Mouse (Mus musculus) brown adipose tissue, adult 24 weeks (tissue): ENCODE results near the gene Kidins220. TPM values are rescaled to one million over a fixed set of nuclear protein-coding genes. Genes with fewer than 3 reads are reported as not detected.

Experiments used
- H3K27ac ChIP-seq: fragments of 200-500 bp; replicated peaks from 2 replicates; pipeline ENCODE4 v1.5.1; 2012; ENCODE audit warnings: low read depth, mild to moderate bottlenecking, low read length
- H3K4me1 ChIP-seq: fragments of 200-500 bp; 2 replicates; pipeline ENCODE4 v1.6.1; 2012; ENCODE audit warnings: low read length, mixed read lengths; ENCODE audit not compliant: control insufficient read depth, insufficient read depth, insufficient read length
- H3K4me3 ChIP-seq: fragments of 200-500 bp; 2 replicates; pipeline ENCODE4 v1.5.1; 2012; ENCODE audit warnings: low read depth, mild to moderate bottlenecking, low read length, moderate library complexity; ENCODE audit not compliant: insufficient read depth
- polyA plus RNA-seq: library from polyadenylated mRNA; stranded (reverse); fragments of >200 nt; gene quantifications from 2 replicates; pipeline ENCODE4 v1.2.4, GENCODE M21; 2012; ENCODE audit not compliant: missing spikeins, insufficient read depth, insufficient read length

The Kidins220 gene
- polyA plus RNA-seq, 1 experiment: 30.6 TPM

- Histone ChIP-seq H3K4me3 (peak overlapping the region; percentile 75), H3K27ac (peak overlapping the region; percentile 95), H3K4me1 (peaks cover 14% of the 10 kb centered on the region)
Observed at GRCm38 (mm10) chr12:25098561-25099312, 124.0 kb downstream of the Kidins220 start.

- Histone ChIP-seq H3K27ac (peak overlapping the region; percentile 62), H3K4me1 (peaks cover 14% of the 10 kb centered on the region), H3K4me3 (peak overlapping the region; percentile 65)
Observed at GRCm38 (mm10) chr12:25099313-25099562, 124.5 kb downstream of the Kidins220 start.

DNA sequence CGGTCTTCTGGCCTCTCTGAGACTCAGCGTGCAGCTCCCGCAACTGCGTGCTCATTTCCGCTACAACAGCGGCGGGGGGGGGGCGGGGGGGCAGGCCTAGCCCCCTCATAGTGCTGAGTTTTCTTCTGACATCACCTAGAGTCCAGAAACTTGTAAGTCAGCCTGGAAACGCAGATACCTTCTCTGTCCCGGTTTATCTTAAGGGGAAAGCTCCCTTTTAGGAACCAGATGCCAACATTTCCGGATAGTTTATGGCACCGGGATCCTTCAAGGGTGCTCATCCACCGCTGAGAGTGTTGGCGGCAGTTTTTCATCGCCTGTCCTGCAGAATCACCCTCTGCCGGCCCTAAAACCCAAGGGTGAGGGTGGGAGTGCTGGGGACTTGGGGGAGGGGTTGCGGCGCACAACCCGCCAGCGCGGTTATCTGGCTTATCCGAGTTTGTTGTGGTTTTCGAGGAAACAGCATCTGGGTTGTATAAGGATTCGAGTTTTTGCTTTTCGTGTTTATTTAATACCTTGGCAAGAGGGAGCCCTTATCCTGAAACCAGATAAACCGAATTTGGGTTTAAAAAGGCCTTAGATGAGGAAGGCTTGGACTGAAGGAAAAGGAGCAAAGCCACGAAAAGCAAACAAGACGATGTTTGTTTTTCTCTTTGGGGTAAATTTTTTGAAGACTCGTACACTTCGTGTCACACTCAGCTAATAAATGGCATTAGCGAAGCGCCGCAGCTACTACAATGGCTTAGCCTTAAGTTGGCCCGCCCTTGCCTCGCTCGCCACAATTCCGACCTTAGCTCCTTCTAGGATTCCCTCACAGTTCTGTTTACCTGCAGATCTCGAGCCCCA, 125.1 kb downstream of the Kidins220 start:
- peak overlapping the region; percentile 65 for H3K4me3 ChIP-seq
- peaks cover 14% of the 10 kb centered on the region for H3K4me1 ChIP-seq
- H3K27ac ChIP-seq: peak overlapping the region; percentile 53

DNA sequence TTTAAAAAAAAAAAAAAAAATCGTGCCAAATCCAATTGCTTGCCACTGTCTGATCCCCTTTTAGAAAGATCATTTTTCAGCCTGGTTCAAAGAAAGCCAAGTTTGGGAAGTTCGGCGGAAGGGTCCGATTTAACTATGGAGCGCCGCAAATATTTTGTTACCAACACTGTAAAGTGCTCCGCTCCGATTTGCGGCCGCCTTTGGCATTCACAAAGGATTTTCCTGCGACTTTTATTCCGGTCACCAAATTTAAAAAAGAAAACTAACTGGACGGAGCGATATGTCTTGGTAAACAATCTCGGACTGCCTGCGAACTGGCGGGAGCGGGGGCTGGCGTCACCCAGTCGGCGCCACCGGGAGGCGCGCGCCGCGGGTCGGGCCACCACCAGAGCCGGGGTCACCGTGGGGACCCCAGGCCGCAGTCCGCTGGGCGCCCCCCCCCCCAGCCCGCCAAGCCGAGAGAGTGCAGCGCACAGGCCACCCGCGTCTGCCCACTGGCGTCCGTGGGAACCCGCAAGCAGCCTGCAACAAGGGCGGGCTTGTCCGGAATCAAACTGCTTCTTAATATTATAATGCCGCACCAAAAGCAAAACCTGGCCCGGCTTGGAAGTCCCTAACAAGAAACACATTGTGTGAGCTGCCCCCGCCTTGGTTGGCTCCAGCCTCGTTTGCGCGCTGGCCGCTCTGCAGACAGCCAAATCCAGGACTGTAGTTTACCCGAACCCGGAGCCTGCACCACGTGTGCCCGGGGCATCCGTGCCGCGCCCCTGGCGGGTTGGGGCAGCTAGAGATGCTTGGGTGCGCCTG, 125.9 kb downstream of the Kidins220 start:
- peaks cover 14% of the 10 kb centered on the region for H3K4me1 ChIP-seq
- peak overlapping the region; percentile 53 for H3K27ac ChIP-seq
- H3K4me3 ChIP-seq: peak overlapping the region; percentile 65

DNA sequence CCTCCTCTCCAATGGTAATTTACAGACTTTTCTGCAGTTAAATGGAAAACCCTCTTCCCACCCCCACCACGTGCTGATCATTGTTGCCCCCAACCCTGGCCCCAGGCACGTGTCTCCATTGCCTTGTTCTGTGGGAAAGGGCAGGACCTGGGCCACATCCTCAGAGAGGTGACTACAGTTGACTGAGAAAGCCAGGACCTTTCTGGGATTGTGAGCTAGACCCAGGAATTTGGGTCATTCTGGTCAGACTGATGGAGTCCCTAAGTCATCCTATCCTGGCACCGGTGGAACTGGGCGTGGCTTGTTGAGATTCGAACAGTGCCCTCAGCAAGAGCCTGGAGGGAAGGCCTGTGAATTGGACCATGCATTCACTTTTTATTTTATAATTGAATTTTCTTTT, 126.7 kb downstream of the Kidins220 start:
- Histone ChIP-seq H3K4me1 (peaks cover 14% of the 10 kb centered on the region), H3K27ac (no peak overlapping the region), H3K4me3 (no peak overlapping the region)

GRCm38 (mm10) chr12:25103911-25104310, 129.2 kb downstream of the Kidins220 start:
- Histone ChIP-seq H3K27ac (no peak overlapping the region), H3K4me1 (peaks cover 2% of the 10 kb centered on the region), H3K4me3 (no peak overlapping the region)

GRCm38 (mm10) chr12:25104541-25104940, 129.8 kb downstream of the Kidins220 start:
- Histone ChIP-seq H3K4me3 (no peak overlapping the region), H3K4me1 (peaks cover 2% of the 10 kb centered on the region; the same call in 1 of the 2 replicates), H3K27ac (no peak overlapping the region)

GRCm38 (mm10) chr12:25108865-25109264, 134.1 kb downstream of the Kidins220 start:
- no peak overlapping the region for H3K27ac ChIP-seq
- peaks cover 6% of the 10 kb centered on the region; the same call in 1 of the 2 replicates for H3K4me1 ChIP-seq

DNA sequence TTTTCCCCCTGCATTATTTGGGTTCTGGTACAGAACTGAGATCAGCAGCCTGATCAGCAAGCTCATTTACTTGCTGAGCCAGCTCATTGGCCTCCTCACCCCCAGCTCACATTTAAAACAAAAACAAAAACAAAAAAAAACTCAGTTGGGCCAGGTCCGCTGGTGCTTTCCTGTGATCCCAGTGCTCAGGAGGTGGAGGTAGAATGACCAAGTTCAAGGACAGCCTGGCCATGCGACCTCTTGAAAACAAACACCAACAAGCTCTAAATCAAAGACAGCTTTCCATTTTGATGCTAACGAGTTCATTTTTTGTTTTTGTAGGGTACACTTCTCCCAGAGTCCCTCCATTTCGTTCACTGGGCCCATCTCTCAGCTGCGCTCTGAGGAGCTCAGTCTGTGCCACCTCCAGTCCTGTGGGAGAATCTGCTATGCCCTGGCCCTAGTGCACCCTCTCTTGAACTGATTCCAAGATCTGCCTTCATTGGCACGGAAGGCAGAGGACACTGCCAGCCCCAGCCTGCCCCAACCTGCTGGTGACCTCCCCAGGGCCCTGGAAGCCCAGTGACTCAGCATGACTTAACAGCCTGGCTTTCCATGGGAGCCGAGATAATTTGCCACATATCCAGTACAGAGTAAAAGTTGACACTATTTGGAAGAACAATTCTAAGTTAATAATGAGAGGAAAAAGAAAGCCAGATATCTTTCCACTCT, 135.4 kb downstream of the Kidins220 start:
- Histone ChIP-seq H3K4me1 (peaks cover 6% of the 10 kb centered on the region; the same call in 1 of the 2 replicates), H3K27ac (peak overlapping the region; percentile 81), H3K4me3 (no peak overlapping the region)

More at GRCm38 (mm10) chr12:25108865-25109264, 134.1 kb downstream of the Kidins220 start:
- H3K4me3 ChIP-seq: no peak overlapping the region

- Histone ChIP-seq H3K4me3 (no peak overlapping the region), H3K4me1 (peaks cover 6% of the 10 kb centered on the region; the same call in 1 of the 2 replicates), H3K27ac (peak overlapping the region; percentile 81)
Observed at GRCm38 (mm10) chr12:25110682-25111078, 136.0 kb downstream of the Kidins220 start.

Other genes starting within 250 kb of the Kidins220 start
- gene Mboat2, start 144.0 kb upstream of the Kidins220 start, polyA plus RNA-seq: 2.0 TPM in 1 of 2 replicates, not detected in the other
- gene Id2, start 122.2 kb downstream of the Kidins220 start, polyA plus RNA-seq: 40.6 and 60.6 TPM in 2 replicates